Mouse (Mus musculus) olfactory bulb, adult 2 months (tissue): ENCODE measurements at regions not wholly inside any gene's neighbourhood (a gene's known extent, or its start where the extent isn't known, plus 50 kb on each side); places are given as distances from the start of the nearest gene placed in this dataset.

Experiments
- CTCF ChIP-seq: fragments of 200-500 bp; IDR thresholded peaks from 2 replicates; pipeline ENCODE4 v1.5.1; 2012; ENCODE audit warnings: low read depth, mild to moderate bottlenecking, low read length, moderate library complexity; ENCODE audit not compliant: insufficient read depth
- POLR2A ChIP-seq: fragments of 200-500 bp; IDR thresholded peaks from 2 replicates; pipeline ENCODE4 v1.6.1; 2012; ENCODE audit warnings: mild to moderate bottlenecking, low read depth, low read length, moderate library complexity; ENCODE audit not compliant: insufficient read depth

DNA sequence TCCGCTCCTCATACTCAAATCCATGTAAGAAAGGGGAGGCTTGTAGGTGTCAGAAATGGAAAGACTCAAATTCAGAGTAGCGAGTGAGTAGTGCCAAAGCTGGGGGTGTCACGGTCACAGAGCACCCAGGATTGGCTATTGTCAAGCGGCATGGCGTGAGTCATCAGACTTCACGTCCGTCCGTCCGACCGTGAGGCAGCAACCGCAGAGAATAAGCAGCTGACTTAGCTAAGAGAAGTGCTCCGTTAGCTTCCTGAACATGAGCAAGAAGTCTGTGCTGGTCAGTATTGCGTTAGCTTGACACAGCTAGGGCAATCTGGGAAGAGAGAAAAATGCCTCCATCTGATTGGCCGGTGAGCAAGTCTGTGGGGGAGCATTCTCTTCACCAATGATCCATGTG, 61.5 kb upstream of the Osbpl8 start:
- TF ChIP-seq POLR2A (no peak), CTCF (no peak)
